Mouse (Mus musculus): ENCODE results near the gene Spata9.
"Not testable (repeated sequence)": the region's sequence is repeated elsewhere in the genome, so short reads cannot be mapped to it uniquely, and the experiment has no call there.

Spata9 gene

GRCm38 (mm10) chr13:75966850-75967249 is at the start of gene Spata9:
Gene Spata9, plus strand, starts transcription at chr13:75967150.
- no peak for DNase-seq

GRCm38 (mm10) chr13:75927951-75928350 is 39.0 kb upstream of the Spata9 start:
- DNase-seq = no peak

- not testable (repeated sequence) for DNase-seq
Measured at GRCm38 (mm10) chr13:75929071-75929470, 37.9 kb upstream of the Spata9 start.

GRCm38 (mm10) chr13:75930023-75930422 is 36.9 kb upstream of the Spata9 start:
- DNase-seq = no peak

- no peak for DNase-seq
Measured at GRCm38 (mm10) chr13:75930660-75931059, 36.3 kb upstream of the Spata9 start.

- peak; percentile 10 for DNase-seq
Measured at GRCm38 (mm10) chr13:75931073-75931472, 35.9 kb upstream of the Spata9 start.

- peak; percentile 11 for DNase-seq
Measured at GRCm38 (mm10) chr13:75933287-75933686, 33.7 kb upstream of the Spata9 start.

- no peak for DNase-seq
Measured at GRCm38 (mm10) chr13:75938866-75939265, 28.1 kb upstream of the Spata9 start.

- DNase-seq = no peak
Measured at GRCm38 (mm10) chr13:75940791-75941517, 26.0 kb upstream of the Spata9 start.

GRCm38 (mm10) chr13:75941518-75942295 is 25.2 kb upstream of the Spata9 start:
- DNase-seq = no peak

GRCm38 (mm10) chr13:75942731-75943130 is 24.2 kb upstream of the Spata9 start:
- DNase-seq = peak; percentile 22

GRCm38 (mm10) chr13:75943189-75944043 is 23.5 kb upstream of the Spata9 start, which contains the start of gene Rhobtb3:
Gene Rhobtb3, minus strand, starts transcription at chr13:75943925.
- DNase-seq = peak; percentile 74

- no peak for DNase-seq
Measured at GRCm38 (mm10) chr13:75944044-75944820, 22.7 kb upstream of the Spata9 start.

- no peak for DNase-seq
Measured at GRCm38 (mm10) chr13:75950295-75950694, 16.7 kb upstream of the Spata9 start.

GRCm38 (mm10) chr13:75955357-75955992 is 11.5 kb upstream of the Spata9 start:
- DNase-seq = no peak

GRCm38 (mm10) chr13:75974481-75974880 is 7.5 kb downstream of the Spata9 start:
- no peak for DNase-seq

- DNase-seq = peak; percentile 5
Measured at GRCm38 (mm10) chr13:75975629-75976028, 8.7 kb downstream of the Spata9 start.

- DNase-seq = no peak
Measured at GRCm38 (mm10) chr13:75976218-75976617, 9.3 kb downstream of the Spata9 start.

GRCm38 (mm10) chr13:75976649-75977048 is 9.7 kb downstream of the Spata9 start:
- no peak for DNase-seq

- DNase-seq = no peak
Measured at GRCm38 (mm10) chr13:75981901-75982300, 15.0 kb downstream of the Spata9 start.

- no peak for DNase-seq
Measured at GRCm38 (mm10) chr13:75988096-75988495, 21.1 kb downstream of the Spata9 start.

Data from cerebellum, adult 9-11 months (tissue).